Mouse (Mus musculus): ENCODE measurements around the gene Blvra. TPM values are rescaled to one million over a fixed set of nuclear protein-coding genes. Genes with fewer than 3 reads are reported as not detected.

Gene Blvra
- polyA plus RNA-seq, 2 experiments from 2014 or later = 115 to 117 TPM

DNA sequence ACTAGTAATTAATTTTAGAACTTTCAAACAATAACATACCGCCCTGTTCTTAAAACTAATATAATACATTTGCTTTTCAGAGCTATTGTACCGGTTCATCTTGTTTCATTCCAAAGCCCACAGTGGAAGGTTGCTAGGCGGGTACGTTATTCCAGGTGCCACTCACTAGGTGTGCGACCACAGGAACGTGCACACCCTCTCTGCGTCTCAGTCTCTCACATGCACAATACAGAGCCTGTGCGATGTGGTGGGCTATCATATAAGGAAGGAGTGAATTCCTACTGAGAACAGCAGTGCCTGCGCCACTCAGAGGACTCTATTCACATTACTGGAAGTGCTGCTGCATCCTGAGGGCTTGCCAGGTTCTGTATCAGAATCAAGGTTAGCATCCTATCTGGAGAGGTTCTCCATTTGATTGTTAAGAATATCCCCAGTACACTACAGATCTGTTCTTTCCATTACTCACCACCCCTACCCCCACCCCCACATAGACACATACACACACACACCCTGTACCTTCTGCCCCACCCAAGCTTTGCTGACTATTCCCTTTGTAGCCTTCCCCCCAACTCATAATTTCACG, 67.5 kb downstream of the Blvra start:
- no peak for ATAC-seq

DNA sequence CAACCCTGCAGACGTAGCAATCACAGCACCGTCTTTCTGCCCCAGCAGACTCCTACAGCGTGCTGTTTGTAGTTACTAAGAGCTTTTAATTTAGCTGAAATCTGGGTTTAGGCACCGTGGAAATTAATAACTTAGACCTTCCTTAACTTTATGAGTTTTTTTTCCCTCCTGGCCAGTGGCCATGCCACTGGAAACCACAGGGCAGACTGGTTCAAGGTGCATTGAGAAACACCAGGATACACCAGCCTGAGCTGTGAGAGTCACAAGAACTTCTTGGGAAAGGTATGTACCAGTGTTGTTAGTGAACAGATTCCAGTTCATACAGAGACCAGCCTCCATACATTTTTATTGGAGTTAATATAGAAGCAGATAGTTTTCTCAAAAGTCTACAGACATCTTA, 68.0 kb downstream of the Blvra start:
- no peak for ATAC-seq

DNA sequence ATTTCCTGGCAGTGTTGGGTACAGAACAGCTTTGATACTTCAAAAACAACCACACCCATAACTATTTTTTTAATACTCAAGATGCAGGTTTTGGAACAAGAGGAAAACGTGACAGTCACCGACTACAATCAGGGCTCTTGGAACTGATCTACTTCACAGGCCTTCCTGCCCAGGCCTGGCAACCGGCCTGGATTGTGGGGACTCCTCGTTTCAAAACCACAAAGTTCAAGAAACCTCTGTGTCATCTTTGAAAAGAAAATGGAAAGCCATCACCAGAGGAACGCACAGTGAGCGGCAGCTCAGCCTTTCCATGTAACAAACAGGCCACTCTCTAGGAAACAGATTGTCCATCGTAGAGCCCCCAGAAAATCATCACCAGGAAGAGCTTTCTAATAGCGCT, 68.6 kb downstream of the Blvra start:
- ATAC-seq = no peak

DNA sequence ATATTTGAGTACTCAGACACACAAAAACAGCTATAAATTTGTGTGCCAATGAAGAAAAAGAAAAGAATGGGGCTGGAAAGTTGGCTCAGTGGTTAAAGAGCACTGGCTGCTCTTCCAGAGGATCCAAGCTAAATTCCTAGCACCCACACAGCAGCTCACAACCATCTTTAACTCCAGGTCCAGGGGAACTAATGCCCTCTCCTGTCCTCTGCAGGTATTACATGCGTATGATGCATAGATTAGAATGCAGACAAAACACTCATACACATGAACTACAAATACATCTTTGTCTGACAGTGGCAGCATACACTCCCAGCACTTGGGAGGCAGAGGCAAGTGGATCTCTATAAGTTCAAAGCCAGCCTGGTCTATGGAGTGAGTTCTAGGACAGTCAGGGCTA, 69.1 kb downstream of the Blvra start:
- ATAC-seq = no peak

DNA sequence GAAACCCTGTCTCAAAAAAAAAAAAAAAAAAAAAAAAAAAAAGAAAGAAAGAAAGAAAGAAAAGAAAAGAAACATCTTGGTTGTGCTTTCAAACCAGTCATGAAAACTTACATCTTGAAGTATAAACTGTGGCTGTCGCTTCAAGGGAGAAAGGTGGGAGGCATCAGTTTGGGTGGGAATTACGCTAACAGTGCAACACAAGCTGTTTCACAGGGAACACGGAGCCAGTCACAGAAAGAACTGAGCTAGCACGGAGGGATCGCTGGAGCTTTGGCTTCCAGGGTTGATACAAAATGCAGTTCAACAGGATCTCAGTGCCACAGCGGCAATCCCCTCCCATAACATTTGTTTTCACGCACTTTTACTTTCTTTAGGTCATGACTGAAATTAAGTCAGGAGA, 69.5 kb downstream of the Blvra start:
- no peak for ATAC-seq

DNA sequence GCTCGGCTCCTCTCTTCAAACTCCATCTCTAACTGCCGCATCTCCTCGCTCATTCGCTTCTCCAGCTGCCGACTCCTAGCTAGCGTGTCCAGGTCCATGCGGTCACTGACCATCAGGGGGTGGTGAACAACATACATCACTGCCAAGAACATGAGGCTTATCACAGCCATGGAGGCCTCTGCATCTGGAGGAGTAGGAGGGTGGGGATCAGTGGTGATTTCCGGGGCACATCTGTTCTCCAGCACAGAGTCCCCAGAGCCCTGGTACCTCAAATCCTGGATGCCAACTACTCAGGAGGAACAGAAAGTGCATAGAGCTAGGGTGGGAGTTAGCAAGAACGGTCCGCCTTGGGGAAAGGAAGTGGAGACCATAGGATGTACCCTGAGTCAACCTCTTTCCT, 71.6 kb downstream of the Blvra start:
- no peak for ATAC-seq

DNA sequence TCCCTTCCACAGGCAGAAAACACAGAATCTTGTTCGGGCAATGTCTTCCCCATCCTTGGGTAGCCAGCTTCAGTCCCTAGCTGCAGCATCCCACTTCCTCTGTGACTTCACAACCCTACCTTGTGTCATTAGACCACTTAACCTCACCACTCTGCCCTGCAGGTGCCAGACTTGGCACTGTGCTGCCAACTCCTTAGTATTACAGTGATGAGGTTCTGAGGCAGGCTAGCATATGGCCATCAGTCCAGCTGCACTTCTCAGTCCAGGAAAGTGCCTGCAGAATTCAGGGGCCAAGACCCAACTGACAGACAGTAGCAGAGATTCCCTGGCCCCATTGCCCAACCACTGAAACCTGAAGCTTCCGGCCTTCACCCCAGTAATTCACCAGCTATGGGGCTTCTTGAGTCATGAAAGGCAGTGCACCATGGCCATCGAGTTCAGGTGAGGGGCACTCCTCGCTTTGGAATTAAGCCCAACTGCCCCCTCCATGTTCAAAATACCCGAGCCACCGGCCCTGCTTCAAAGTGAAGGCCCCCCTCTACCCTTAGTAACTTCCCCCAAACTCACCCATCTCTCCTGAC, 72.2 kb downstream of the Blvra start:
- ATAC-seq = peak; percentile 16

DNA sequence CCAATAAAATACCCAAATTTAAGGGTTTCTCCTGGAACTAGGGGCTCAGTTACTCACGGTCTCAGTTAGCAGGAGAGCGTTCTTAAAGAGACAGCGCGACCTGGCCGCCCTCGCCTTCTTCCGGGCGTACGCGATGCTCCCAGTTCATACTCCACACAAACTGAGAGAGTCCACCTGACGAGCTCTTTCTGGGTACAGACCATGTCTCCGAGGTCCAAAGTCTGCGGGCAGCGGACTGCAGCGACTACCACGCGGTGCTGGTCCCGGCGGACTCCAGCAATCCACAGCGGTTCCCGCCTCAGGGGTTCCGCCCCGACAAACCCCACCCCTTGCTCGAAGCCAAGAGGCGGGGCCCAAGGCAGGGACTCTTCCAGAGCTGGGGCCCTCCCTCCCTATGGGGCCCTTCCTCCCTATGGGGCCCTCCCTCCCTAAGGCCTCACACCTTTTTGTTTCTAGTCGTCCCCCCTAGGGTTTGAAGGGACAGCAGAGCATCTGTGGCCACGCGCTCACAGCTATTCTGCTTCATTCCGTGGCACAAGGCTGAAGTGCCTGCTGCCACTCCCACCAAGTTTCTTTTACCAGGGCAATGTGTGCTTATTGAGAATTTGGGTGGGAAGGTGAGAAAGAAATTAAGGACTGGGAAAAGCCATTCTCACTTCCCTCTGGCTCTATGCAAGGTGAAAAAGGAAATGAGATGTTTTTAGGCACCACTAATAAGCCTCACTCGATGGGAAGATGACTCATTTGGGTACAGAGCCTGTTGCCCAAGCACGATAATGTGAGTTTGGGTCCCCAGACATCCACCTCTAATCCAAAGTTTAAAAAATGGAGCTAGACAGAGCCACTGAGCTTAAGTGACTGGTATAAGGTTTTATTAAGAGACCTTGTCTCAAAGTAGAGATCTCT, 72.9 kb downstream of the Blvra start, which contains the start of gene Itpripl1:
Gene Itpripl1, minus strand, starts transcription at position 285 of the 906 bp plus-strand sequence.
- ATAC-seq = peak; percentile 98

DNA sequence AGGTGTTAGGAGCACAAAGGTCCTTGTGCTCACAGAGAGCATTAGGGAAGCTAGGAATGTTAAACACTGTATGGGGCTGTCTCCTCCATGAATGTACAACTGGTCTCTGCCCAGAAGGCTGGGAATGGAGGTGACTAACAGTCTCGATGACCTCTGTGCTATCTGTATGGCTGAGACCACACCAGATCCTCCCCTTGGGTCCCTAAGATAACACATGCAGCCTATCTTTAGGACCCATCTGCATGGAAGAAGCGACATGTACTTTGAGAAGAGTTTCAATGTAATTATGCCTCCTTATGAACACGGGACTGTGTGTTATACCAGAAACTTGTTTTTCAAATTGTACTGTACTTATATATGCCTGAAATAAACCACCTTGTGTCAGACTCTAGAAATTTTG, 75.2 kb downstream of the Blvra start:
- no peak for ATAC-seq

Other genes starting within 250 kb of the Blvra start
- 10 to 100 TPM; 49.8 to 55.8 TPM for gene Trpm7, start 194.4 kb upstream of the Blvra start, polyA plus RNA-seq (2017; shearing (Covaris generic))
- gene Sppl2a, start 137.4 kb upstream of the Blvra start, polyA plus RNA-seq (2017; shearing (Covaris generic)) = 10 to 100 TPM; 63.4 to 75.3 TPM
- 10 to 100 TPM; 10.9 to 15.6 TPM for gene Ap4e1, start 61.9 kb upstream of the Blvra start, polyA plus RNA-seq (2017; shearing (Covaris generic))
- 10 to 100 TPM; 20.0 to 30.9 TPM for gene Ncaph, start 63.3 kb downstream of the Blvra start, polyA plus RNA-seq (2017; shearing (Covaris generic))
- gene Itpripl1, start 72.8 kb downstream of the Blvra start, polyA plus RNA-seq (2017; shearing (Covaris generic)) = 10 to 100 TPM; 59.9 to 60.8 TPM
- gene 1810024B03Rik, start 137.6 kb downstream of the Blvra start, polyA plus RNA-seq (2017; shearing (Covaris generic)) = 1 to 10 TPM in 1 of 2 experiments, under 1 TPM in 1; 0.92 to 1.5 TPM
- 10 to 100 TPM; 34.2 to 51.7 TPM for gene Snrnp200, start 137.7 kb downstream of the Blvra start, polyA plus RNA-seq (2017; shearing (Covaris generic))
- 10 to 100 TPM; 33.0 to 49.2 TPM for gene Ciao1, start 177.2 kb downstream of the Blvra start, polyA plus RNA-seq (2017; shearing (Covaris generic))
- 10 to 100 TPM; 50.2 to 63.5 TPM for gene Tmem127, start 177.2 kb downstream of the Blvra start, polyA plus RNA-seq (2017; shearing (Covaris generic))
- gene Stard7, start 199.6 kb downstream of the Blvra start, polyA plus RNA-seq (2017; shearing (Covaris generic)) = 10 to 100 TPM; 23.4 to 27.2 TPM